Mouse (Mus musculus) myocyte (in vitro differentiated cells): ENCODE measurements around the gene Ttl.

ENCODE experiments used
- MYOD1 ChIP-seq, 3 experiments: IDR thresholded peaks; one replicate each; pipeline ENCODE4 v1.6.1; 2011; ENCODE audit warnings: control low read depth in 2 of 3, low read depth in 2 of 3, mild to moderate bottlenecking in 2 of 3, moderate library complexity in 1 of 3; ENCODE audit not compliant: insufficient read length in 2 of 3, control insufficient read depth in 1 of 3
- POLR2A ChIP-seq: IDR thresholded peaks from one replicate; pipeline ENCODE4 v1.6.1; 2011; ENCODE audit warnings: low read depth, mild to moderate bottlenecking, control low read depth, moderate library complexity; ENCODE audit not compliant: insufficient read length
- POLR2AphosphoS2 ChIP-seq: IDR thresholded peaks from one replicate; pipeline ENCODE4 v1.6.1; 2011; ENCODE audit warnings: low read depth, control low read depth; ENCODE audit not compliant: insufficient read length
- SRF ChIP-seq: IDR thresholded peaks from one replicate; pipeline ENCODE4 v1.6.1; 2011; ENCODE audit warnings: low read depth; ENCODE audit not compliant: control insufficient read depth, insufficient read length
- TCF12 ChIP-seq: IDR thresholded peaks from one replicate; pipeline ENCODE4 v1.6.1; 2011; ENCODE audit warnings: mild to moderate bottlenecking, control low read depth; ENCODE audit not compliant: poor library complexity, insufficient read depth, severe bottlenecking
- TCF3 ChIP-seq: IDR thresholded peaks from one replicate; pipeline ENCODE4 v1.6.1; 2011; ENCODE audit warnings: low read depth, control low read depth; ENCODE audit not compliant: insufficient read length
- USF1 ChIP-seq: IDR thresholded peaks from one replicate; pipeline ENCODE4 v1.6.1; 2011; ENCODE audit warnings: low read depth, mild to moderate bottlenecking, control low read depth, moderate library complexity

DNA sequence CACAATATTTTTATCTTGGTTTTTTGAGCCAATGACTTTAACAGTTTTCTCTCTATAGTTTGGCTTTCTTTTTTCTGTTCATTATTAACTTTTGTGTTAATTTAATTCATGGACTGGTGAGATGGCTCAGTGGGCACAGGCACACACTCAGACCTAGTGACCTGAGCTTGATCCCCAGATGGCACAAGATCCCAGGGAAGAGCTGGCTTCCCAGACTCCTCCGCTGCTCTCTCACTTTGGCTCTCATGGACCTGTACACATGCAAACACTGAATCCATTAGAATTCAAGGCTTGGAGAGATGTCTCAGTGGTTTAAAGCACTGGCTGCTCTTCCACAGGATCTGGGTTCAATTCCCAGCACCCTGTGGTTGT lies 50.6 kb downstream of the Ttl start:
- TF ChIP-seq POLR2A: no peak
- TF ChIP-seq TCF3: no peak
- TF ChIP-seq POLR2AphosphoS2: no peak
- no peak for TF ChIP-seq MYOD1 (IDR thresholded peaks at IDR 0.05; ENCODE audit: control insufficient read depth in 1 of 3, insufficient read length in 2 of 3, low read depth in 2 of 3)
- no peak for TF ChIP-seq USF1
- no peak for TF ChIP-seq SRF
- no peak for TF ChIP-seq TCF12
